Mouse (Mus musculus) brown adipose tissue, adult 24 weeks (tissue): ENCODE measurements around the gene Cnn3. TPM values are rescaled to one million over a fixed set of nuclear protein-coding genes. Genes with fewer than 3 reads are reported as not detected.

Experiments
- H3K27ac ChIP-seq: fragments of 200-500 bp; replicated peaks from 2 replicates; pipeline ENCODE4 v1.5.1; 2012; ENCODE audit warnings: low read depth, mild to moderate bottlenecking, low read length
- H3K4me1 ChIP-seq: fragments of 200-500 bp; 2 replicates; pipeline ENCODE4 v1.6.1; 2012; ENCODE audit warnings: low read length, mixed read lengths; ENCODE audit not compliant: control insufficient read depth, insufficient read depth, insufficient read length
- H3K4me3 ChIP-seq: fragments of 200-500 bp; 2 replicates; pipeline ENCODE4 v1.5.1; 2012; ENCODE audit warnings: low read depth, mild to moderate bottlenecking, low read length, moderate library complexity; ENCODE audit not compliant: insufficient read depth
- polyA plus RNA-seq: library from polyadenylated mRNA; stranded (reverse); fragments of >200 nt; gene quantifications from 2 replicates; pipeline ENCODE4 v1.2.4, GENCODE M21; 2012; ENCODE audit not compliant: missing spikeins, insufficient read depth, insufficient read length

Cnn3 gene
- polyA plus RNA-seq, result 28.7 and 35.4 TPM in 2 replicates

DNA sequence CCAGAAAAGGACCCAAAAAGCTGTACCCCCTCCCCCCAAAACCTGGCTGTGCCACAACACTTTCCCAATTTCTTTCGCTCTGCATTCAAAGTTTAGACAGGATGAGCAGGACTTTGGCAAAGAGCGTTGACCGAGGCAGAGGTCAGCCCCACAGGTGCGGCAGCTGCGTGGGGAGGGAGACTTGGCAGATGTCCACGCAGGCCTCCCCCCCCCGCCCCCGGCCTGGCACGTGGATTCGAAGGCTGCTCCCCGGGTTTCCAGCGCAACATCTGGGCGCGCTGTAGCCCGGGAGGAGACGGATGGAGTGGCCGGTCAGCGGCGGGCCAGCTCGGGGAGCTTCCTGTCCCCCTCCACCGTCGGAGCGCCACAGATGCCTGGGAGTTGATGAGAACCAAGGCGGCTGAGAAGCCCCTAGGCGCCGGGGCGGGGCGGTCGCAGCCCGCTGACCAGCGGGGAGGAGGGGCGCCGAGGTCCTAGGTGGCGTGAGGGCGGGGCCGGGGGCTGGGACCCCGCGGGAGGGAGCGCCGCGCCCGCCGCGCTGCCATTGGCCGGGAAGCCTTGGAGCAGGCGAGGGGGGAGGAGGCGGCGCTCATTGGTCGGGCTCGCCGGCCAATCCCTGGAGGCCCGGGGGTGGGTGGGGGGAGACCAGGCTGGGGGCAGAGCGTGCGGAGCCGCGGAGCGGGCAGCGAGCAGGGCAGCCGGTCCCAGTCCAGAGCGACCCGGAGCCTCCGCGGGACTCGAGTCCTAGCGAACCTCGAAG, at the start of gene Cnn3:
TSS of gene Cnn3 (plus strand) at position 637 of the 760 bp plus-strand sequence.
- peak within 1 kb of the TSS; percentile 76 for H3K4me3 ChIP-seq
- H3K27ac ChIP-seq, result peak within 1 kb of the TSS; percentile 97
- peaks cover 4% of the 10 kb centered on the region; the same call in 1 of the 2 replicates for H3K4me1 ChIP-seq

DNA sequence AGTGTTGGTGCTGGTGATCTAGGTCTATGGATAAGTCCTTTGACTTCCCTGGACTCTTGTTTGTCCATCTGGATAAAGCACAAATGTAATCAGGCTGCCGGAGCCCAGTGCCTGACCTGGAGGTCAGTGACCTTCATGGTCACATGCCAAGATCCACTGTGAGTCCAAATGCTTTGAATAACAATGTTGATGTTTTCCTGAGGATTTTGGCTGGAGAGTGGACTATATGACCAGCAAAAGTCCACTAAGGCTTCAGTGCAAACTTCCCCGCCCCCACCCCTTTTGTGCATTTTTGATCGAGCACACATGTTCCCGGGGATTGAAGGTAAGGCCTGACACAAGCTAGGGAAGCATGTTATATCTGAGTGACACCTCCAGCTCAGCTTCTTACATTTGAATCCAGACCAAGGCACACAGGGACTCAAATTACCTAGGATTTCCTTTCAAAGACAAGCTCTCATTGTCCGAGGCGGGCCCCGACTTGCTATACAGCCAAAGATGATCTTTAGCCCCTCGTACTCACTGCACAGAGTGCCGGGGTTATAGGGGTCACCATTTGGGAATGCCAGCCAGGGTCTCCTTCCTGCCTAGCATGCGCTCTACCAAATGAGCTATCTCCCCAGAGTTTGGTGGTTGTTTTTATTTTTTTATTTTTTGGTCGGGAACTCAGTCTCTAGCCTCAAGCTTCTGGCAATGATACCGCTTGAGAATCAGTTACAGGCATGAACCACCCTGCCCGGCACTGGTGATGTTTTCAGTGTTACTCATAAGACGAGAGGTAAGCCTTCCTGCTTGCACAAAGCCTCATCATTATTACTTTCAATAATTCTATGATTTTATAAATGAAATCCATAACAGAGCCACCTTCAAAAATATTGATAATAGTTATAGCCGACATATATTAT, 47.3 kb upstream of the Cnn3 start:
- peak overlapping the region; percentile 61 for H3K27ac ChIP-seq
- peaks cover 20% of the 10 kb centered on the region; the same call in 1 of the 2 replicates for H3K4me1 ChIP-seq
- H3K4me3 ChIP-seq, result no peak overlapping the region

DNA sequence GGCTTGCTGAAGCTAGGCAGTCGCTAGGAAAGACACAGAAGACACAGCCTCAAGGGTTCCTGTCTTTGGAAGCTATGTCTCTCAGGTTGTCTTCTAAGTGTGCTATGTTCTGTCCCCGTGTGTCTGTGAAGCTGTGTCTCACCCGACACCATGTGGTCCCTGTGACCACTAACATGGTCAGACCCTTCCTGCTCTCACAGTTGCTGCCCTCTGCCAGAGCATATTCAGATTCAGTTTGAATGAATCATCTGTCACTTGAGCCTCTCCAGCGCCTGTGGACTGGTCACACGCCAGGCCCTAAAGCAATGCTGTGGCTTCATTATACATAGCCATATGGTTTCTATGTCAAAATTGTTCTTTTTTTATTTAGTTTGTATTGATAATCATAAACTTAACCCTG, 46.6 kb upstream of the Cnn3 start:
- peaks cover 20% of the 10 kb centered on the region; the same call in 1 of the 2 replicates for H3K4me1 ChIP-seq
- H3K4me3 ChIP-seq, result no peak overlapping the region
- no peak overlapping the region for H3K27ac ChIP-seq

DNA sequence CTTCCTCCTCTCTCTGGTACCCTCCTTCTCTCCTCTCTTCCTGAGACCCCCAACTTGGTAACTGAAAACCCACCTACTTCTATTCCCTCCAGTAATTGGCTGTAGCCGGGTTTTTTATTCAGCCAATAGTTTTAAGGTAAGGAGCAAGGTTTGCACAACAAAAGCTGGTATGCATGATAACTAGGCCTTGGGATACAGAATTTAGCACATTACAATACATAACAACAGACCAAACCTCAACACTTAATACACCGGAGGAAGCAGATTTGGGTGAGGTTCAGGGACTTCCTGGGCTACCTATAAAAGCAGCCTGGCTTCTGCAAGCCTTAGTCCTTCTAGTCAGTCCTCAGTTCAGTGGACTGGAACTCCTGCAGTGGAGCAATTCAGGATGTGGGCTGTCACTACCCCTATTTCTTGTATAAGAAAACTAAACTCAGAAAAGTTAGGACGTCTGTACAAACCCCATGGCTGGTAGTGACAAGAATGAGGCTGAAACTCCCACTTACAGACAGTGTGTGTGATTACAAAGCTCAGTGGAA, 38.8 kb upstream of the Cnn3 start:
- Histone ChIP-seq H3K27ac (no peak overlapping the region), H3K4me1 (peaks cover 9% of the 10 kb centered on the region; the same call in 1 of the 2 replicates), H3K4me3 (no peak overlapping the region)

DNA sequence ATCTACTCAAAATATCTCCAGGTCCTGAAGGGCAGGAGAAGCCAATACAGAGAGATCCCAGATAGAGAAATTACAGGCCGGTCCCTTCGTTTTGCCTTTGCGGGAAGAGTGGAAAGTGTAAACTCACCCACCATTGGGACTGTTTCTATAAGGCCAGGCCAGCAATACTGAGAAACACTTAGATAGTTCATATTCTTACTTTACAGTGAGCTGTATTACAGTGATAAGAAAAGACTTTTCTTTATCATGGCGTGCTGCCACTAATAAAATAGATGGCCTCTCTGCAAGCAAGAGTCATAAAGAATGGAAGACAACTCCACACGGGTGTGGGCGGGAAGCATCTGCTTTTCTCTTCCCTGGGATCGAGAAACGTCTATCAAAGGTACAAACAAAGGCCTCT, 36.9 kb upstream of the Cnn3 start:
- Histone ChIP-seq H3K27ac (no peak overlapping the region), H3K4me3 (no peak overlapping the region), H3K4me1 (peaks cover 5% of the 10 kb centered on the region; the same call in 1 of the 2 replicates)

DNA sequence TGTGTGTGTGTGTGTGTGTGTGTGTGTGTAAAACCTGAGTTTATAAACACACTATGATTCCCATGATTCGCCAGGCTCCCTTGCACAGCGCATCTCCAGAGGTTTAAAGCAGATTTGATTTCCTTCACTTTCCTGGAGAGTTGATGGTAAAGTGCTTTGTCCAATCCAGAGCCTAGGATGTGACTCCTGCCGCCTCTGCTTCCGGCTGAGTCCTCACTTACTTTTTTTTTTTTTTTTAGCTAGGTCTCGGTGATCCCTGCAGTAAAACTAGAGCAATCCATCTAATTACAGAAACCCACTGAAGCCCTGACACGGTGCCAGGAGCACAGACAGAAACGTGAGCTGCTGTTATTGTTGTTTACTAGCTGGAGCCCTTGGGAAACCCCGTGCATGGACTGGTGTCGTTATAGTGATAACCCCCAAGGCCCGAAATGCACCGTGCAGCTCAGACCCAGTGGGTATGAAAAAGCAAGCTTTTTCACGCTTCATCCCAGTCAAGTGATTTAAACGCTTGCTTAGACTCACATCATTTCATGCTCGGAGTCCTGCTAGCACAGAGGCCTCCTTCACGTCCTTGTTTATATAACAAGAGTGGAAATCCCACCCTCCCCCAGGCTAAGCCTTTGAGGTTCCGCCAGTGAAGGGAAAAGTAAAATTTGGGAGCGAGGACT, 36.3 kb upstream of the Cnn3 start:
- Histone ChIP-seq H3K27ac (peak overlapping the region; percentile 45; the same call in 1 of the 2 replicates), H3K4me3 (peak overlapping the region; percentile 29; the same call in 1 of the 2 replicates), H3K4me1 (peaks cover 5% of the 10 kb centered on the region; the same call in 1 of the 2 replicates)

DNA sequence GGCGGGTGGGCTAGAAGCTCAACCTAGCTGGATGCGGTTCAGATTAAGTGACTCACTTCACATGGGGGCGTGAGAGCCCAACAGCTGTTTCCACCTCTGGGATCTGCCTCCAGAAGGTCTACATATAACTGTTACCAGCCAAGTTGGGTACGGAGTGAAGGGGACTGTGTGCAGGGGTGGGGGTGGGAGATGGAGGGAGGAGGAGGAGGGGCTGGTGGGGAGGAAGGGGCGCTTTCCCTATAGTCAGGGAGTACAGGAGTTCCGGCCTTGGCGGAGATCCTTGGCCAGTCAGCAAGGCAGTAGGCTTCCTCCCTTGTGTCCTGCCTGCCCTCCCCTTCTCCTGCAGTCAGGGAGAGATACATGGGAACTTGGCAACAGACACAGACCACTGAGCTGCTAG, 35.6 kb upstream of the Cnn3 start:
- Histone ChIP-seq H3K4me1 (peaks cover 5% of the 10 kb centered on the region; the same call in 1 of the 2 replicates), H3K4me3 (no peak overlapping the region), H3K27ac (no peak overlapping the region)

DNA sequence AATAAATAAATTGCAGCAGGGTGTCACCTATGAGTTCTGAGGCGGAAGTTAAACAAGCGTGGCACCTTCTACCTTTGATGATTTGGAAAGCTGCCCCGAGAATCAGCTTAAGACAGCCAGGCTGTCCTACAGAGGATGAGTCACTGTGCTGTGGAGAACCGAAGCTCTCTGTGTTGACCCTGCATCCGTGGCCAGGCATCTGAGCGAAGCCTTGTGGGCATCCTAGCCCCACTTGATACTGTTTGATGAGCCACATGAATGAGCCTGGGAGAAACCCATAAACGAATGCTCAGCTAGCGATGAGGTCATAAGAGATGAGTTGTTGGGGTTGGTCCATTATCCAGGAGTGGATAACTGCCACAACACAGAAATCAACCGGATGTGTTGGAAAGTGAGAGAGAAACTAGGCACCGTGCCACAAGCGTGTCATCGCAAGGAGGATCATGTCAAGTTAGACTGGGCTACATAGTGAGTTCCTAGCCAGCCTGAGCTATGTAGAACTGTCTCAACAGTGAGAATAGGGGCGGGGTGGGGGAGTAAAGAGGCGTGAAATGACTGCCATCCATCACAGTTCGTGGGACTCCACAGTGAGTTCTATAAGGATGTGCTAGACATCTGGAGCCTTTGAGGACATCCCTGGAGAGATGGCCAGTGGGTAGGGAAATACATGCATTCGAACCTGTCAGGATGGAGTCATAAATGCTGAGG, 30.6 kb upstream of the Cnn3 start:
- no peak overlapping the region for H3K27ac ChIP-seq
- peaks cover 2% of the 10 kb centered on the region; the same call in 1 of the 2 replicates for H3K4me1 ChIP-seq
- H3K4me3 ChIP-seq, result no peak overlapping the region

DNA sequence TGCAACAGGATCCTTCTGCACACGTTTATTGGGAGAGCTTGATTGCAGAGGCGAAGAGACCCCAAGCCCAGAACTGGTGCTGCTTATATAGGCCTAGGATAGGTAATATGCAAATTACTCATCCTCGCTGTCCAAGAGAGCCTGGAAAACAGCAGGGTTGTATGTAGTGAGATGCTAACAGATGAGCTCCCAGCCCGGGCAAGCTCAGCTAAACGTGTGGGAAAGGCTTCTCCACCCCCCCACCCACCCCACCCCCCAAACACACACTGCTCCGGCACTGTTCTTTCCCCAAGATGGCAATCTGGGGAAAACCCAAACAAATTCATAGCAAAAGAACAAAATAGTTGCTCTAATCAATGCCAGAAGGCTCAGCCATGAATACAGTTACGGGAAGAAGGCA, 29.7 kb upstream of the Cnn3 start:
- no peaks in the 10 kb centered on the region for H3K4me1 ChIP-seq
- no peak overlapping the region for H3K4me3 ChIP-seq
- H3K27ac ChIP-seq, result no peak overlapping the region

DNA sequence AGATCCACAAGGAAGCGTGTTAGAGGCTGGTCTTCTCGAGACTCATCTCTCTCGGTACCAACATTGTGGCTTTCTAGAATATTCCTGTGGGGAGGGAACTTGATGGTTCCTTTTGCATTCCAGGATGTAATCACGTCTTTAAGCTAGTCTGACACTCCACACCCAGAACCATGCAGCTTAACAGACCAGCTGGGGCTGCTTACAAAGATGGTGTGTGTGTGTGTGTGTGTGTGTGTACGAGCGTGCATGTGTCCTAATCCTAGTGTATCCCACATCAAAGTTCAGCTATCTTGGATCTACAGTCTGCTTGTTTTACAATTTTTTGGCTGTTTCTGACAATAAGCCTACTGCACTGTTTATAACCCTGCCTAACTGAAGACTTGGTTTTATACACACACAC, 29.3 kb upstream of the Cnn3 start:
- no peak overlapping the region for H3K27ac ChIP-seq
- no peak overlapping the region for H3K4me3 ChIP-seq
- H3K4me1 ChIP-seq, result no peaks in the 10 kb centered on the region

DNA sequence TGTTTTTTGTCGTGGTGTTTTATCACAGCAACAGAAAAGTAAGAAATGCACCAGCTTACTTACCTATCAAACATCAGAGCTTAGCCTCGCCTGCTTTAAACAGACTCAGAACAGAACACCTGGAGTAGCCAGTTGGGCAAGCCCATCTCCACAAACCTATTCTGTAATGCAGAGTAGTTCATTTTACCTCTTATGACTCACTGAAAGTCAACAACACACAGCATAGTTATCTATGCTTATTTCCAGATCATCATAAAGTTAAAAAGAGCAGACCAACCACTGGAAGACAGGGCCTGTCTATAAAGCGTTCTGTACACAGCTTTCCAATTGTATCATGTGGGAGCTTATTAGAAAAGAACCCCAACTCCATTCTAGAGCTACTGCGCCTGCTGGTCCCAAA, 24.9 kb upstream of the Cnn3 start:
- H3K27ac ChIP-seq, result no peak overlapping the region
- no peak overlapping the region for H3K4me3 ChIP-seq
- no peaks in the 10 kb centered on the region for H3K4me1 ChIP-seq

DNA sequence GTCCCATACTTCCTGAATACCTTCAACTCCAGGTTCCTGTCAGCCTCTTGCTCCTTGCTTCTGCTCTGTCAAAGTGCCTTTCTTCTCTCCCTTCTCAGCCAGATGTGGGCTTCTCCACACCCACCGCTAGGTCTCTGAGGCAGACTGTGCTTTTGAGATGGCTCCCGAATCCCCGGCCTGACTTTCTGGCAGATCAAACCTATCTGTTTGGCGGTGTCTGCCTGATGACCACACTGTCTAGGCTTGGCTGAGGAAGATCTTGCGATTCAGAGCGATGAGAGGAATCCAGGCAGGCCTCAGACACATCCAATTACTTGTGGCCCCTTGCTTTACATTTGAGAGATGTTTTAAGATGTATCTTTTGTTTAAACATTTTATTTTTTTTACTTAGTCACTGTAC, 24.2 kb upstream of the Cnn3 start:
- Histone ChIP-seq H3K4me1 (no peaks in the 10 kb centered on the region), H3K4me3 (no peak overlapping the region), H3K27ac (no peak overlapping the region)

DNA sequence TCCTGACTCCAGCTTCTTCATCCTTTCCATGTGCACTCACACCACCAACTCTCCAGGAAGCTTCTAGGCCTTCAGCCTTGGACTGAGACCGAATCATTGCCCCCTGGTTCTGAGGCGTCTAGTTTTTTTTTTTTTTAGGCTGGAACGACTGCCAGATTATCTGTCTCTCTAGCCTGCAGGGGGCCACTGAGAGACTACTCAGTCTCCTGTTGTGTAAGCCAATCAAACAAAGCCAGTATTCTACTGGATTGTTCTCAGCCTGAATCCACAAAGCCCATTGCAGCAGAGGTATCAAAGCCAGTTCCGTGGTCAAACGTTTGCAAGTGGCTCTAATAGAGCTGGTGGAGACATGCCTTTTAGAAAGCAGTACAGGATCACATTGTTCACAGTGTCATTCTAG, 22.8 kb upstream of the Cnn3 start:
- no peak overlapping the region for H3K4me3 ChIP-seq
- H3K27ac ChIP-seq, result no peak overlapping the region
- H3K4me1 ChIP-seq, result no peaks in the 10 kb centered on the region

DNA sequence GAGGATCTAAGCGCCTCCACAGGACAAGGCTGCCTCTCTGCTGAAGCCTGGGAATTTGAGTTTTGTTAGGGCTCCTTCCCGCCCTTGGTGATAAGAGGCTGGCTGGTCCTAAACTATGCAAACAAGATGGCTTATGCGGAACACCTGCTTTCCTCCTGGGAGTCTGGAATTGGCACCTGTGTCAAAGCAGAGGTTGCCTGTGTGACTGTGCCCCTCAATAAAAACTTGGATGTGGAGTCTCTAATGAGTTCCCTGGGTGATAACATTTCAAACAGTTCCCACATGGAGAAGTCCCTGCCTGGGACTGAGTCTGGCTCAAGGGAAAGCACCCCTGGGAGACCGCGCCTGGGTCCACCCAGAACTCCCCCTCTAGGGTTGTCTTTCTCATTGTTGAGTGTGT, 21.2 kb upstream of the Cnn3 start:
- no peak overlapping the region for H3K27ac ChIP-seq
- no peak overlapping the region for H3K4me3 ChIP-seq
- no peaks in the 10 kb centered on the region for H3K4me1 ChIP-seq
